Mouse (Mus musculus) bone marrow, adult 2 months (tissue): ENCODE data around the gene Aamp. TPM values are rescaled to one million over a fixed set of nuclear protein-coding genes. Genes with fewer than 3 reads are reported as not detected.

Experiments used
- H3K27ac ChIP-seq: fragments of 200-500 bp; 2 replicates; pipeline ENCODE4 v1.5.1; 2012; ENCODE audit warnings: low read depth, mild to moderate bottlenecking, control low read depth, inconsistent platforms, low read length; ENCODE audit not compliant: control insufficient read depth, poor library complexity, insufficient read depth
- H3K4me1 ChIP-seq: fragments of 200-500 bp; 2 replicates; pipeline ENCODE4 v1.6.1; 2011; ENCODE audit warnings: low read length; ENCODE audit not compliant: control insufficient read depth, insufficient read depth
- H3K4me3 ChIP-seq: fragments of 200-500 bp; replicated peaks from 2 replicates; pipeline ENCODE3; 2011; ENCODE audit warnings: mild to moderate bottlenecking, low read depth, low read length, control low read depth; ENCODE audit not compliant: control insufficient read depth
- CTCF ChIP-seq: fragments of 200-500 bp; IDR thresholded peaks from 2 replicates; pipeline ENCODE4 v1.5.1; 2011; ENCODE audit warnings: low read length, control low read depth; ENCODE audit not compliant: control insufficient read depth, insufficient read depth
- POLR2A ChIP-seq: fragments of 200-500 bp; IDR thresholded peaks from 2 replicates; pipeline ENCODE4 v1.6.1; 2011; ENCODE audit warnings: low read depth, mild to moderate bottlenecking, control low read depth, low read length, borderline replicate concordance; ENCODE audit not compliant: control insufficient read depth
- WGBS: fragments of 180-500 bp; shearing (Covaris S2); methylation state at CpG from one replicate; pipeline ENCODE4 v1.1.7; 2018; 5-methylcytosine and 5-hydroxymethylcytosine counted together
- polyA plus RNA-seq: library from polyadenylated mRNA; stranded (reverse); fragments of >200 nt; gene quantifications from 2 replicates; pipeline ENCODE4 v1.2.4, GENCODE M21; 2011; ENCODE audit warnings: low replicate concordance; ENCODE audit not compliant: missing spikeins, insufficient read depth, insufficient read length

Aamp gene
- polyA plus RNA-seq, 1 experiment: 76.6 TPM

- 0 out of 2 replicates have a peak, but pooled peaks cover 1% of the 10 kb centered on the region for H3K4me1 ChIP-seq
- H3K4me3 ChIP-seq: no peak overlapping the region
- H3K27ac ChIP-seq: no peak overlapping the region
- TF ChIP-seq POLR2A: no peak
- no peak for TF ChIP-seq CTCF
- WGBS: 93% methylated on average over 8 of the region's 8 CpGs
Observed at GRCm38 (mm10) chr1:74281886-74282285, 2.7 kb downstream of the Aamp start.

GRCm38 (mm10) chr1:74281372-74281771, 3.2 kb downstream of the Aamp start:
- no peak overlapping the region for H3K27ac ChIP-seq
- no peak overlapping the region for H3K4me3 ChIP-seq
- 0 out of 2 replicates have a peak, but pooled peaks cover 1% of the 10 kb centered on the region for H3K4me1 ChIP-seq
- no peak for TF ChIP-seq CTCF
- no peak for TF ChIP-seq POLR2A
- 83% methylated on average over 2 of the region's 2 CpGs for WGBS

DNA sequence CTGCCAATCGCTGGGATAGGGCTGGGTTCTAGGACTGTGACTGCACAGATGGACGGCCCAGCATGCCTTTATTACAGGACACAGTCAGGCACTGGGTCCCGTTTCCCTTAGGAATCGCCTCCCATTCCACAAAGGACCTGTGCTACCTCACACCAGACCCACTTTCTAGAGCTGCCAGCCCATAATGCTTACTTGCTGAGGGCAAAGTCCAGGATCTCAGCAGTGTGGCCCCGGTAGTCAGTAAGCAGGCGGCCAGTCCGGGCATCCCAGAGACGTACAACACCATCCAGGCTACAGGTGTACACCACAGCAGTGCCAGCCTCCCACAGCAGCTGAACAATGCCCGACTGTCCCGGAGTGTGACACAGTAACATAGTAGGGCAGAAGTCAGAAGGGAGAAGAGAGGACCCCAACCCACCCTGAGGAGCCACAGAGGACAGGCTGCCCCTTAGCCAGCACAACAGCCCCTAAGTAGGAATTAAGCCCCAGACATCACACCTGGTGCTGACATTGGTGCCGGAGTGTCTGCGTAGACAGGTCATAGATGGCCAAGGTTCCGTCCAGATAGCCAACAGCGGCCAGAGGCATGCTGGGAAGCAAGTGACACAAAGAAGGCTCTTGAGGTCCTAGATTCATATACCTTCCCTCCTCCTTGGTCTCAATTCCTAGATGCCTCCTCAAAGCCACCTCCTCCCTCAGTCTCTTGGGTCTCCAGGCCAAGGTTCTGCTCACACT, 3.8 kb downstream of the Aamp start:
- Histone ChIP-seq H3K4me3 (no peak overlapping the region), H3K4me1 (0 out of 2 replicates have a peak, but pooled peaks cover 1% of the 10 kb centered on the region), H3K27ac (no peak overlapping the region)
- TF ChIP-seq CTCF (no peak), POLR2A (no peak)
- 89% methylated on average over 14 of the region's 14 CpGs for WGBS

DNA sequence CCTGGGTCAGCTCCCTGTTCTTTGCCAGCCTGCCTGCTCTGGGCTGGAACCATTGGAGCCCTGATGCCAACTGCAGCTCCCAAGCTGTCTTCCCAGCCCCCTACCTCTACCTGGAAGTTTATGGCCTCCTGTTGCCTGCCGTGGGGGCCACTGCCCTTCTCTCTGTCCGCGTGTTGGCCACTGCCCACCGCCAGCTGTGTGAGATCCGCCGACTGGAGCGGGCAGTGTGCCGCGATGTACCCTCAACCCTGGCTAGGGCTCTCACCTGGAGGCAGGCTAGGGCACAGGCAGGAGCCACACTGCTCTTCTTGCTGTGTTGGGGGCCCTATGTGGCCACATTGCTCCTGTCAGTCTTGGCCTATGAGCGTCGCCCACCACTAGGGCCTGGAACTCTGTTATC, 5.5 kb downstream of the Aamp start:
- Histone ChIP-seq H3K4me3 (no peak overlapping the region), H3K27ac (no peak overlapping the region), H3K4me1 (no peaks in the 10 kb centered on the region)
- TF ChIP-seq CTCF: no peak
- TF ChIP-seq POLR2A: no peak
- WGBS: 91% methylated on average over 11 of the region's 11 CpGs

- Histone ChIP-seq H3K27ac (no peak within 1 kb of the TSS), H3K4me3 (no peak within 1 kb of the TSS), H3K4me1 (no peaks in the 10 kb centered on the region)
- WGBS: 87% methylated on average over 10 of the region's 10 CpGs
- TF ChIP-seq CTCF: no peak
- 0 out of 2 replicates have a peak, but pooled peaks have one; percentile 8 for TF ChIP-seq POLR2A
Observed at GRCm38 (mm10) chr1:74278538-74278937, 6.0 kb downstream of the Aamp start, which contains the start of gene Gpbar1. Gene Gpbar1, plus strand, starts transcription at chr1:74278550.

GRCm38 (mm10) chr1:74277883-74278537, 6.5 kb downstream of the Aamp start:
- Histone ChIP-seq H3K27ac (no peak overlapping the region), H3K4me3 (no peak overlapping the region), H3K4me1 (no peaks in the 10 kb centered on the region)
- 74% methylated on average over 8 of the region's 8 CpGs for WGBS
- TF ChIP-seq POLR2A (no peak), CTCF (no peak)

- Histone ChIP-seq H3K4me1 (no peaks in the 10 kb centered on the region), H3K27ac (no peak overlapping the region), H3K4me3 (no peak overlapping the region)
- whole genome bisulfite sequencing: 73% methylated on average over 6 of the region's 6 CpGs
- no peak for TF ChIP-seq CTCF
Observed at GRCm38 (mm10) chr1:74277041-74277440, 7.5 kb downstream of the Aamp start.

- no peak overlapping the region for H3K27ac ChIP-seq
- H3K4me1 ChIP-seq: no peaks in the 10 kb centered on the region
- WGBS: 17% methylated on average over 9 of the region's 9 CpGs
- H3K4me3 ChIP-seq: no peak overlapping the region
- TF ChIP-seq POLR2A (no peak), CTCF (no peak)
Observed at GRCm38 (mm10) chr1:74275015-74275414, 9.5 kb downstream of the Aamp start.
